Mouse (Mus musculus): ENCODE data around the gene Ptprt. TPM values are rescaled to one million over a fixed set of nuclear protein-coding genes. Genes with fewer than 3 reads are reported as not detected.

Gene Ptprt
- polyA plus RNA-seq, 1 experiment from 2014 or later, result 2.4 TPM

GRCm38 (mm10) chr2:162572851-162573250 is 88.1 kb downstream of the Ptprt start:
- DNase-seq (ENCODE audit: low spot score) (no peak), ATAC-seq (ENCODE audit: insufficient number of reproducible peaks, low FRiP score, low TSS enrichment, low read depth) (no peak)
- Histone ChIP-seq H3K27ac (replicated peaks; ENCODE audit: low read depth, low read length) (no peak overlapping the region), H3K4me2 (ENCODE audit: low read depth, severe bottlenecking) (no peak overlapping the region), H3K9me3 (ENCODE audit: control insufficient read depth, low read length) (no peaks in the 10 kb centered on the region), H3K4me1 (ENCODE audit: control insufficient read depth, insufficient read depth, low read length) (no peaks in the 10 kb centered on the region), H3K36me3 (ENCODE audit: control insufficient read depth, insufficient read depth, low read length) (no peaks in the 10 kb centered on the region), H3K27me3 (ENCODE audit: control insufficient read depth, insufficient read depth, low read length) (no peaks in the 10 kb centered on the region), H3K4me3 (ENCODE audit: low read depth, low read length) (no peak overlapping the region), H3K9ac (ENCODE audit: low read length) (no peak overlapping the region)
- 78% methylated on average over 2 of the region's 2 CpGs for WGBS

GRCm38 (mm10) chr2:162571037-162571436 is 89.9 kb downstream of the Ptprt start:
- Histone ChIP-seq H3K9ac (ENCODE audit: low read length) (no peak overlapping the region), H3K4me1 (ENCODE audit: control insufficient read depth, insufficient read depth, low read length) (no peaks in the 10 kb centered on the region), H3K4me3 (ENCODE audit: low read depth, low read length) (no peak overlapping the region), H3K27me3 (ENCODE audit: control insufficient read depth, insufficient read depth, low read length) (no peaks in the 10 kb centered on the region), H3K27ac (replicated peaks; ENCODE audit: low read depth, low read length) (no peak overlapping the region), H3K36me3 (ENCODE audit: control insufficient read depth, insufficient read depth, low read length) (no peaks in the 10 kb centered on the region), H3K9me3 (ENCODE audit: control insufficient read depth, low read length) (no peaks in the 10 kb centered on the region), H3K4me2 (ENCODE audit: low read depth, severe bottlenecking) (no peak overlapping the region)
- DNase-seq (ENCODE audit: low spot score) (no peak), ATAC-seq (ENCODE audit: insufficient number of reproducible peaks, low FRiP score, low TSS enrichment, low read depth) (no peak)
- WGBS, result 93% methylated on average over 12 of the region's 12 CpGs

- ATAC-seq (ENCODE audit: insufficient number of reproducible peaks, low FRiP score, low TSS enrichment, low read depth) (no peak), DNase-seq (ENCODE audit: low spot score) (peak; percentile 74)
- Histone ChIP-seq H3K9ac (ENCODE audit: low read length) (no peak overlapping the region), H3K4me2 (ENCODE audit: low read depth, severe bottlenecking) (no peak overlapping the region), H3K9me3 (ENCODE audit: control insufficient read depth, low read length) (no peaks in the 10 kb centered on the region), H3K4me3 (ENCODE audit: low read depth, low read length) (no peak overlapping the region), H3K4me1 (ENCODE audit: control insufficient read depth, insufficient read depth, low read length) (no peaks in the 10 kb centered on the region), H3K27ac (replicated peaks; ENCODE audit: low read depth, low read length) (no peak overlapping the region), H3K27me3 (ENCODE audit: control insufficient read depth, insufficient read depth, low read length) (no peaks in the 10 kb centered on the region), H3K36me3 (ENCODE audit: control insufficient read depth, insufficient read depth, low read length) (no peaks in the 10 kb centered on the region)
- 53% methylated on average over 6 of the region's 6 CpGs for WGBS
Observed at GRCm38 (mm10) chr2:162568308-162569100, 92.4 kb downstream of the Ptprt start.

GRCm38 (mm10) chr2:162548312-162548711 is 112.6 kb downstream of the Ptprt start:
- no peak overlapping the region for H3K9ac ChIP-seq (ENCODE audit: low read length)
- no peaks in the 10 kb centered on the region for H3K4me1 ChIP-seq (ENCODE audit: control insufficient read depth, insufficient read depth, low read length)
- H3K4me2 ChIP-seq (ENCODE audit: low read depth, severe bottlenecking), result no peak overlapping the region
- H3K36me3 ChIP-seq (ENCODE audit: control insufficient read depth, insufficient read depth, low read length), result no peaks in the 10 kb centered on the region
- H3K27ac ChIP-seq (replicated peaks; ENCODE audit: low read depth, low read length), result no peak overlapping the region
- H3K4me3 ChIP-seq (ENCODE audit: low read depth, low read length), result no peak overlapping the region
- no peak for DNase-seq (ENCODE audit: low spot score)
- H3K9me3 ChIP-seq (ENCODE audit: control insufficient read depth, low read length), result no peaks in the 10 kb centered on the region
- no peak for ATAC-seq (ENCODE audit: insufficient number of reproducible peaks, low FRiP score, low TSS enrichment, low read depth)
- WGBS, result 84% methylated on average over 8 of the region's 8 CpGs
- H3K27me3 ChIP-seq (ENCODE audit: control insufficient read depth, insufficient read depth, low read length), result no peaks in the 10 kb centered on the region

GRCm38 (mm10) chr2:162531638-162532037 is 129.3 kb downstream of the Ptprt start:
- Histone ChIP-seq H3K4me2 (ENCODE audit: low read depth, severe bottlenecking) (no peak overlapping the region), H3K9me3 (ENCODE audit: control insufficient read depth, low read length) (no peaks in the 10 kb centered on the region), H3K9ac (ENCODE audit: low read length) (no peak overlapping the region), H3K4me3 (ENCODE audit: low read depth, low read length) (no peak overlapping the region), H3K36me3 (ENCODE audit: control insufficient read depth, insufficient read depth, low read length) (no peaks in the 10 kb centered on the region), H3K27ac (replicated peaks; ENCODE audit: low read depth, low read length) (no peak overlapping the region), H3K4me1 (ENCODE audit: control insufficient read depth, insufficient read depth, low read length) (no peaks in the 10 kb centered on the region), H3K27me3 (ENCODE audit: control insufficient read depth, insufficient read depth, low read length) (no peaks in the 10 kb centered on the region)
- WGBS, result 50% methylated on average over 7 of the region's 7 CpGs
- ATAC-seq (ENCODE audit: insufficient number of reproducible peaks, low FRiP score, low TSS enrichment, low read depth) (no peak), DNase-seq (ENCODE audit: low spot score) (no peak)

GRCm38 (mm10) chr2:162528911-162529310 is 132.0 kb downstream of the Ptprt start:
- no peak overlapping the region for H3K27ac ChIP-seq (replicated peaks; ENCODE audit: low read depth, low read length)
- no peaks in the 10 kb centered on the region for H3K27me3 ChIP-seq (ENCODE audit: control insufficient read depth, insufficient read depth, low read length)
- no peaks in the 10 kb centered on the region for H3K4me1 ChIP-seq (ENCODE audit: control insufficient read depth, insufficient read depth, low read length)
- no peak overlapping the region for H3K9ac ChIP-seq (ENCODE audit: low read length)
- 90% methylated on average over 3 of the region's 3 CpGs for WGBS
- no peaks in the 10 kb centered on the region for H3K9me3 ChIP-seq (ENCODE audit: control insufficient read depth, low read length)
- DNase-seq (ENCODE audit: low spot score) (no peak), ATAC-seq (ENCODE audit: insufficient number of reproducible peaks, low FRiP score, low TSS enrichment, low read depth) (no peak)
- H3K4me2 ChIP-seq (ENCODE audit: low read depth, severe bottlenecking), result no peak overlapping the region
- H3K36me3 ChIP-seq (ENCODE audit: control insufficient read depth, insufficient read depth, low read length), result no peaks in the 10 kb centered on the region
- H3K4me3 ChIP-seq (ENCODE audit: low read depth, low read length), result no peak overlapping the region

- Histone ChIP-seq H3K27ac (replicated peaks; ENCODE audit: low read depth, low read length) (no peak overlapping the region), H3K4me3 (ENCODE audit: low read depth, low read length) (no peak overlapping the region), H3K9ac (ENCODE audit: low read length) (no peak overlapping the region), H3K4me2 (ENCODE audit: low read depth, severe bottlenecking) (no peak overlapping the region), H3K9me3 (ENCODE audit: control insufficient read depth, low read length) (no peaks in the 10 kb centered on the region), H3K27me3 (ENCODE audit: control insufficient read depth, insufficient read depth, low read length) (no peaks in the 10 kb centered on the region), H3K36me3 (ENCODE audit: control insufficient read depth, insufficient read depth, low read length) (no peaks in the 10 kb centered on the region), H3K4me1 (ENCODE audit: control insufficient read depth, insufficient read depth, low read length) (no peaks in the 10 kb centered on the region)
- DNase-seq (ENCODE audit: low spot score), result no peak
- 71% methylated on average over 8 of the region's 8 CpGs for WGBS
- ATAC-seq (ENCODE audit: insufficient number of reproducible peaks, low FRiP score, low TSS enrichment, low read depth), result no peak
Observed at GRCm38 (mm10) chr2:162515993-162516392, 145.0 kb downstream of the Ptprt start.

GRCm38 (mm10) chr2:162513072-162513471 is 147.9 kb downstream of the Ptprt start:
- no peaks in the 10 kb centered on the region for H3K4me1 ChIP-seq (ENCODE audit: control insufficient read depth, insufficient read depth, low read length)
- H3K4me3 ChIP-seq (ENCODE audit: low read depth, low read length), result no peak overlapping the region
- H3K36me3 ChIP-seq (ENCODE audit: control insufficient read depth, insufficient read depth, low read length), result no peaks in the 10 kb centered on the region
- DNase-seq (ENCODE audit: low spot score) (no peak), ATAC-seq (ENCODE audit: insufficient number of reproducible peaks, low FRiP score, low TSS enrichment, low read depth) (no peak)
- no peak overlapping the region for H3K4me2 ChIP-seq (ENCODE audit: low read depth, severe bottlenecking)
- H3K27ac ChIP-seq (replicated peaks; ENCODE audit: low read depth, low read length), result no peak overlapping the region
- no peak overlapping the region for H3K9ac ChIP-seq (ENCODE audit: low read length)
- no peaks in the 10 kb centered on the region for H3K9me3 ChIP-seq (ENCODE audit: control insufficient read depth, low read length)
- no peaks in the 10 kb centered on the region for H3K27me3 ChIP-seq (ENCODE audit: control insufficient read depth, insufficient read depth, low read length)
- WGBS, result 88% methylated on average over 4 of the region's 4 CpGs

GRCm38 (mm10) chr2:162512094-162512493 is 148.9 kb downstream of the Ptprt start:
- ATAC-seq (ENCODE audit: insufficient number of reproducible peaks, low FRiP score, low TSS enrichment, low read depth), result no peak
- no peak for DNase-seq (ENCODE audit: low spot score)
- Histone ChIP-seq H3K4me3 (ENCODE audit: low read depth, low read length) (no peak overlapping the region), H3K4me2 (ENCODE audit: low read depth, severe bottlenecking) (no peak overlapping the region), H3K36me3 (ENCODE audit: control insufficient read depth, insufficient read depth, low read length) (no peaks in the 10 kb centered on the region), H3K9me3 (ENCODE audit: control insufficient read depth, low read length) (no peaks in the 10 kb centered on the region), H3K27ac (replicated peaks; ENCODE audit: low read depth, low read length) (no peak overlapping the region), H3K27me3 (ENCODE audit: control insufficient read depth, insufficient read depth, low read length) (no peaks in the 10 kb centered on the region), H3K4me1 (ENCODE audit: control insufficient read depth, insufficient read depth, low read length) (no peaks in the 10 kb centered on the region), H3K9ac (ENCODE audit: low read length) (no peak overlapping the region)
- WGBS, result 71% methylated on average over 1 of the region's 1 CpGs
